Mouse (Mus musculus): ENCODE measurements around the gene Rtl5. TPM values are rescaled to one million over a fixed set of nuclear protein-coding genes. Genes with fewer than 3 reads are reported as not detected.

Rtl5 gene
- total RNA-seq, 1 experiment from 2014 or later: 11.4 TPM

Other genes starting within 250 kb of the Rtl5 start
- 5.7 and 6.2 TPM in 2 replicates for gene Nhsl2, start 221.9 kb downstream of the Rtl5 start, total RNA-seq (2021)
- 68.7 and 82.7 TPM in 2 replicates for gene Pin4, start 48.1 kb upstream of the Rtl5 start, total RNA-seq (2021)
- 2.6 TPM in 2 replicates for gene Ercc6l, start 85.8 kb upstream of the Rtl5 start, total RNA-seq (2021)
- gene Rps4x, start 118.1 kb upstream of the Rtl5 start, total RNA-seq (2021): 948 and 1,120 TPM in 2 replicates
- gene Cited1, start 180.9 kb upstream of the Rtl5 start, total RNA-seq (2021): 1.7 and 2.1 TPM in 2 replicates

All from adrenal gland, postnatal 14 days (tissue).